Mouse (Mus musculus) heart, adult 8-10 months (tissue): ENCODE results near the gene Hipk2. TPM values are rescaled to one million over a fixed set of nuclear protein-coding genes. Genes with fewer than 3 reads are reported as not detected.
A peak's percentile ranks its signal among the peaks of the same experiment; 100 is the strongest.

Experiments used
- DNase-seq: peaks from one replicate; pipeline ENCODE4 v3.0.0; 2022; ENCODE audit warnings: low spot score
- total RNA-seq, 4 experiments: library from RNA; stranded (reverse); gene quantifications; 2 replicates each; pipeline ENCODE4 v1.2.4; 2022

Gene Hipk2
- total RNA-seq, 4 experiments from 2014 or later, result 94.2 to 109 (median 105) TPM

GRCm38 (mm10) chr6:38755188-38755587, 120.8 kb downstream of the Hipk2 start:
- peak; percentile 53 for DNase-seq

- DNase-seq, result peak; percentile 55
Measured at GRCm38 (mm10) chr6:38753729-38754128, 122.2 kb downstream of the Hipk2 start.

GRCm38 (mm10) chr6:38753025-38753424, 122.9 kb downstream of the Hipk2 start:
- no peak for DNase-seq

- DNase-seq, result peak; percentile 29
Measured at GRCm38 (mm10) chr6:38752495-38752894, 123.5 kb downstream of the Hipk2 start.

GRCm38 (mm10) chr6:38748037-38748436, 127.9 kb downstream of the Hipk2 start:
- no peak for DNase-seq

GRCm38 (mm10) chr6:38743351-38743750, 132.6 kb downstream of the Hipk2 start:
- no peak for DNase-seq

GRCm38 (mm10) chr6:38742441-38742840, 133.5 kb downstream of the Hipk2 start:
- DNase-seq, result no peak

GRCm38 (mm10) chr6:38741024-38741423, 134.9 kb downstream of the Hipk2 start:
- DNase-seq, result no peak

- DNase-seq, result no peak
Measured at GRCm38 (mm10) chr6:38739266-38739665, 136.7 kb downstream of the Hipk2 start.

GRCm38 (mm10) chr6:38737763-38738162, 138.2 kb downstream of the Hipk2 start:
- no peak for DNase-seq

- DNase-seq, result peak; percentile 71
Measured at GRCm38 (mm10) chr6:38736240-38736639, 139.7 kb downstream of the Hipk2 start.

- DNase-seq, result no peak
Measured at GRCm38 (mm10) chr6:38732681-38733080, 143.3 kb downstream of the Hipk2 start.

GRCm38 (mm10) chr6:38730169-38731146, 145.5 kb downstream of the Hipk2 start:
- no peak for DNase-seq

- DNase-seq, result no peak
Measured at GRCm38 (mm10) chr6:38725515-38725914, 150.4 kb downstream of the Hipk2 start.

- no peak for DNase-seq
Measured at GRCm38 (mm10) chr6:38721361-38721760, 154.6 kb downstream of the Hipk2 start.

GRCm38 (mm10) chr6:38719229-38719628, 156.7 kb downstream of the Hipk2 start:
- no peak for DNase-seq

GRCm38 (mm10) chr6:38718625-38719024, 157.3 kb downstream of the Hipk2 start:
- no peak for DNase-seq

GRCm38 (mm10) chr6:38715881-38716280, 160.1 kb downstream of the Hipk2 start:
- DNase-seq, result no peak

- DNase-seq, result no peak
Measured at GRCm38 (mm10) chr6:38713957-38714898, 161.7 kb downstream of the Hipk2 start.

GRCm38 (mm10) chr6:38710449-38710848, 165.5 kb downstream of the Hipk2 start:
- peak; percentile 31 for DNase-seq

GRCm38 (mm10) chr6:38704264-38704984, 171.5 kb downstream of the Hipk2 start:
- peak; percentile 48 for DNase-seq
